ENCODE assay signal across 21 mouse cellular contexts in genomic region chr11:43976024-43976423, GRCm38 (mm10).
A peak's percentile ranks its signal among the peaks of the same experiment; 100 is the strongest.
DNase-seq lines count a peak whose midpoint lies in the region; ATAC-seq lines count a peak whose summit lies in the region.
"Had no signal": no experiment of that assay in that cellular context is flagged by ENCODE, and none has a peak within 500 bp of the region (broad histone marks: within the 10 kb centered on the region; RNA-seq: fewer than 3 reads in every experiment).

No protein-coding gene starts in this region.

- H3K27ac ChIP-seq in kidney, embryonic 14.5 days (ENCODE audit: low read depth, low read length) = no peak overlapping the region
- H3K27ac ChIP-seq in kidney, embryonic 16.5 days (ENCODE audit: low read length) = no peak overlapping the region
- H3K27ac ChIP-seq: embryonic facial prominence, embryonic 13.5 days; embryonic facial prominence, embryonic 15.5 days; forebrain, embryonic 10.5 days; forebrain, embryonic 12.5 days had no signal

- no peak for DNase-seq in kidney, postnatal 10 days
- no peak for DNase-seq in kidney, postnatal 4 days
- DNase-seq: adrenal gland, adult 2 months; adrenal gland, postnatal 10 days; adrenal gland, postnatal 25 days; cerebellum, adult 11 months; cerebellum, adult 18-20 months; cerebellum, adult 8-10 months; cerebellum, adult 9-11 months; cerebellum, postnatal 14 days; cerebellum, postnatal 36 days; embryo, embryonic 11 days had no signal

- no peak overlapping the region for H3K4me2 ChIP-seq in kidney, embryonic 14.5 days (replicated peaks; ENCODE audit: low read depth, low read length)
- H3K4me2 ChIP-seq in kidney, embryonic 16.5 days (replicated peaks; ENCODE audit: low read depth, low read length) = no peak overlapping the region
- H3K4me2 ChIP-seq: embryonic facial prominence, embryonic 13.5 days; embryonic facial prominence, embryonic 15.5 days; forebrain, embryonic 12.5 days had no signal

- WGBS in kidney, embryonic 14.5 days = 23% methylated on average over 4 of the region's 4 CpGs
- 24% methylated on average over 4 of the region's 4 CpGs for WGBS in kidney, embryonic 16.5 days

- no peaks in the 10 kb centered on the region for H3K4me1 ChIP-seq in kidney, embryonic 14.5 days (ENCODE audit: control insufficient read depth, insufficient read depth, low read length)
- no peaks in the 10 kb centered on the region for H3K4me1 ChIP-seq in kidney, embryonic 16.5 days (ENCODE audit: insufficient read depth, low read length)
- H3K4me1 ChIP-seq: embryonic facial prominence, embryonic 13.5 days; embryonic facial prominence, embryonic 15.5 days had no signal

- peak; percentile 93 for ATAC-seq in kidney, embryonic 14.5 days (ENCODE audit: low FRiP score, low TSS enrichment)
- ATAC-seq in kidney, embryonic 16.5 days (ENCODE audit: low FRiP score, low TSS enrichment) = peak; percentile 94
- ATAC-seq: forebrain, embryonic 14.5 days; forebrain, embryonic 16.5 days had no signal

- H3K9ac ChIP-seq in kidney, embryonic 14.5 days (ENCODE audit: low read depth, low read length) = no peak overlapping the region
- no peak overlapping the region for H3K9ac ChIP-seq in kidney, embryonic 16.5 days (replicated peaks; ENCODE audit: low read length)
- H3K9ac ChIP-seq: embryonic facial prominence, embryonic 13.5 days; embryonic facial prominence, embryonic 15.5 days; forebrain, embryonic 12.5 days had no signal

- H3K4me3 ChIP-seq in kidney, embryonic 14.5 days (ENCODE audit: low read length) = no peak overlapping the region
- no peak overlapping the region for H3K4me3 ChIP-seq in kidney, embryonic 16.5 days (ENCODE audit: low read length)
- H3K4me3 ChIP-seq: embryonic facial prominence, embryonic 13.5 days; embryonic facial prominence, embryonic 15.5 days; erythroblast, embryonic 14.5 days; forebrain, embryonic 10.5 days; forebrain, embryonic 12.5 days had no signal

- no peaks in the 10 kb centered on the region for H3K27me3 ChIP-seq in kidney, embryonic 14.5 days (ENCODE audit: control insufficient read depth, insufficient read depth, low read length)
- H3K27me3 ChIP-seq in kidney, embryonic 16.5 days (ENCODE audit: insufficient read depth, low read length) = no peaks in the 10 kb centered on the region
- H3K27me3 ChIP-seq: embryonic facial prominence, embryonic 13.5 days; embryonic facial prominence, embryonic 15.5 days had no signal

- no peaks in the 10 kb centered on the region for H3K36me3 ChIP-seq in kidney, embryonic 14.5 days (ENCODE audit: control insufficient read depth, insufficient read depth, low read length)
- no peaks in the 10 kb centered on the region for H3K36me3 ChIP-seq in kidney, embryonic 16.5 days (ENCODE audit: insufficient read depth, low read length)
- H3K36me3 ChIP-seq: embryonic facial prominence, embryonic 13.5 days; embryonic facial prominence, embryonic 15.5 days; forebrain, embryonic 10.5 days; forebrain, embryonic 12.5 days had no signal

- no peaks in the 10 kb centered on the region for H3K9me3 ChIP-seq in kidney, embryonic 14.5 days (ENCODE audit: control insufficient read depth, low read length)
- H3K9me3 ChIP-seq in kidney, embryonic 16.5 days (ENCODE audit: low read length) = no peaks in the 10 kb centered on the region
- H3K9me3 ChIP-seq: embryonic facial prominence, embryonic 13.5 days; embryonic facial prominence, embryonic 15.5 days; forebrain, embryonic 10.5 days; forebrain, embryonic 12.5 days had no signal
